Mouse (Mus musculus) limb, embryonic 14.5 days (tissue): ENCODE measurements at regions not wholly inside any gene's neighbourhood (a gene's known extent, or its start where the extent isn't known, plus 50 kb on each side); places are given as distances from the start of the nearest gene placed in this dataset.

ENCODE experiments used
- ATAC-seq: fragments of 200-750 bp; cut with Nextera tagmentation; 2 replicates; pipeline ENCODE4 v1.8.0; 2017; ENCODE audit warnings: low read depth, moderate number of reproducible peaks, moderate TSS enrichment; ENCODE audit not compliant: low FRiP score
- DNase-seq: peaks from one replicate; pipeline ENCODE4 v3.0.0-alpha.2; 2015; ENCODE audit warnings: low spot score
- H3K27ac ChIP-seq: fragments of 300-500 bp; sonication (generic); replicated peaks from 2 replicates; pipeline ENCODE4 v1.5.1; 2014; ENCODE audit warnings: low read depth, mild to moderate bottlenecking, low read length, moderate library complexity, mixed read lengths
- H3K27me3 ChIP-seq: fragments of 300-500 bp; sonication (generic); 2 replicates; pipeline ENCODE4 v1.6.1; 2014; ENCODE audit warnings: low read length, mixed read lengths; ENCODE audit not compliant: control insufficient read depth, insufficient read depth
- H3K36me3 ChIP-seq: fragments of 300-500 bp; sonication (generic); 2 replicates; pipeline ENCODE4 v1.6.1; 2014; ENCODE audit warnings: mild to moderate bottlenecking, low read length, moderate library complexity, mixed read lengths; ENCODE audit not compliant: control insufficient read depth, insufficient read depth
- H3K4me1 ChIP-seq: fragments of 300-500 bp; sonication (generic); 2 replicates; pipeline ENCODE4 v1.6.1; 2014; ENCODE audit warnings: antibody characterized with exemption, low read length, mixed read lengths; ENCODE audit not compliant: control insufficient read depth, insufficient read depth
- H3K4me2 ChIP-seq: fragments of 300-500 bp; sonication (generic); replicated peaks from 2 replicates; pipeline ENCODE4 v1.6.1; 2014; ENCODE audit warnings: low read depth, mild to moderate bottlenecking, low read length, moderate library complexity; ENCODE audit not compliant: severe bottlenecking
- H3K4me3 ChIP-seq: fragments of 300-500 bp; sonication (generic); replicated peaks from 2 replicates; pipeline ENCODE4 v1.5.1; 2014; ENCODE audit warnings: low read length
- H3K9ac ChIP-seq: fragments of 300-500 bp; sonication (generic); 2 replicates; pipeline ENCODE4 v1.6.1; 2014; ENCODE audit warnings: mild to moderate bottlenecking, low read depth, low read length, moderate library complexity; ENCODE audit not compliant: severe bottlenecking
- H3K9me3 ChIP-seq: fragments of 300-500 bp; sonication (generic); 2 replicates; pipeline ENCODE4 v1.6.1; 2016; ENCODE audit warnings: low read length; ENCODE audit not compliant: control insufficient read depth
- POLR2A ChIP-seq: fragments of 200-500 bp; IDR thresholded peaks from 2 replicates; pipeline ENCODE4 v1.8.0; 2012; ENCODE audit warnings: inconsistent platforms, mild to moderate bottlenecking, moderate library complexity, borderline replicate concordance; ENCODE audit not compliant: insufficient read depth, insufficient read length; ENCODE audit errors: extremely low read depth
- WGBS: fragments of 180-500 bp; shearing (Covaris S2); extraction: QIAGEN DNeasy Blood & Tissue Kit; methylation state at CpG from one replicate; pipeline ENCODE4 v1.1.7; 2014; 5-methylcytosine and 5-hydroxymethylcytosine counted together

GRCm38 (mm10) chr1:23279827-23280226, 117.7 kb downstream of the Ogfrl1 start:
- Histone ChIP-seq H3K9me3 (no peaks in the 10 kb centered on the region), H3K27ac (no peak overlapping the region), H3K9ac (no peak overlapping the region), H3K27me3 (no peaks in the 10 kb centered on the region), H3K36me3 (0 out of 2 replicates have a peak, but pooled peaks cover 5% of the 10 kb centered on the region), H3K4me1 (no peaks in the 10 kb centered on the region), H3K4me2 (no peak overlapping the region), H3K4me3 (no peak overlapping the region)
- ATAC-seq (no peak), DNase-seq (no peak)
- no peak for TF ChIP-seq POLR2A
- 99% methylated on average over 2 of the region's 2 CpGs for WGBS

GRCm38 (mm10) chr1:23272077-23272476, 125.5 kb downstream of the Ogfrl1 start:
- H3K4me2 ChIP-seq: no peak overlapping the region
- DNase-seq: no peak
- H3K27ac ChIP-seq: no peak overlapping the region

GRCm38 (mm10) chr1:23270910-23271822, 126.4 kb downstream of the Ogfrl1 start:
- H3K27ac ChIP-seq: no peak overlapping the region
- DNase-seq (peak; percentile 20), ATAC-seq (no peak)
- no peak overlapping the region for H3K4me2 ChIP-seq
- H3K9ac ChIP-seq: no peak overlapping the region
- H3K9me3 ChIP-seq: no peaks in the 10 kb centered on the region
- no peaks in the 10 kb centered on the region for H3K27me3 ChIP-seq
- no peaks in the 10 kb centered on the region for H3K36me3 ChIP-seq
- TF ChIP-seq POLR2A: no peak
- no peak overlapping the region for H3K4me3 ChIP-seq
- WGBS: 39% methylated on average over 6 of the region's 6 CpGs
- 0 out of 2 replicates have a peak, but pooled peaks cover 4% of the 10 kb centered on the region for H3K4me1 ChIP-seq

More at GRCm38 (mm10) chr1:23272077-23272476, 125.5 kb downstream of the Ogfrl1 start:
- TF ChIP-seq POLR2A: no peak
- Histone ChIP-seq H3K9me3 (no peaks in the 10 kb centered on the region), H3K9ac (no peak overlapping the region), H3K36me3 (no peaks in the 10 kb centered on the region), H3K27me3 (no peaks in the 10 kb centered on the region), H3K4me3 (no peak overlapping the region), H3K4me1 (0 out of 2 replicates have a peak, but pooled peaks cover 4% of the 10 kb centered on the region)
- WGBS: 51% methylated on average over 6 of the region's 6 CpGs
- ATAC-seq: no peak

- H3K9ac ChIP-seq: no peak overlapping the region
- no peaks in the 10 kb centered on the region for H3K36me3 ChIP-seq
- DNase-seq (no peak), ATAC-seq (no peak)
- H3K27me3 ChIP-seq: no peaks in the 10 kb centered on the region
- H3K4me2 ChIP-seq: no peak overlapping the region
- TF ChIP-seq POLR2A: no peak
- H3K9me3 ChIP-seq: no peaks in the 10 kb centered on the region
- no peak overlapping the region for H3K27ac ChIP-seq
- H3K4me1 ChIP-seq: peaks cover 8% of the 10 kb centered on the region
- H3K4me3 ChIP-seq: no peak overlapping the region
Observed at GRCm38 (mm10) chr1:23268062-23268461, 129.5 kb downstream of the Ogfrl1 start.

GRCm38 (mm10) chr1:23265556-23266232, 131.9 kb downstream of the Ogfrl1 start:
- Histone ChIP-seq H3K9me3 (no peaks in the 10 kb centered on the region), H3K4me3 (no peak overlapping the region), H3K27me3 (no peaks in the 10 kb centered on the region), H3K27ac (no peak overlapping the region), H3K4me1 (peaks cover 4% of the 10 kb centered on the region), H3K36me3 (no peaks in the 10 kb centered on the region), H3K9ac (no peak overlapping the region), H3K4me2 (no peak overlapping the region)
- no peak for DNase-seq
- WGBS: 34% methylated on average over 3 of the region's 3 CpGs
- no peak for TF ChIP-seq POLR2A
- no peak for ATAC-seq
